Mouse (Mus musculus) megakaryocyte, embryonic 14.5 days (primary cell): ENCODE data around the gene U2af2.

ENCODE experiments used
- FLI1 ChIP-seq: IDR thresholded peaks from 2 replicates; pipeline ENCODE4 v1.6.1; 2012; ENCODE audit warnings: low read length, inconsistent platforms, mixed read lengths
- GATA1 ChIP-seq: IDR thresholded peaks from 3 replicates; pipeline ENCODE4 v1.6.1; 2012; ENCODE audit warnings: mixed read lengths, low read length, inconsistent platforms, borderline replicate concordance

GRCm38 (mm10) chr7:5081241-5081640 lies 19.3 kb downstream of the U2af2 start:
- TF ChIP-seq GATA1 = no peak
- TF ChIP-seq FLI1 = no peak
